Mouse (Mus musculus) kidney, adult 2 months (tissue): ENCODE results near the gene Cacnb4. TPM values are rescaled to one million over a fixed set of nuclear protein-coding genes. Genes with fewer than 3 reads are reported as not detected.

Experiments
- DNase-seq: peaks from one replicate; pipeline ENCODE4 v3.0.0; 2021
- H3K27ac ChIP-seq: fragments of 200-500 bp; 2 replicates; pipeline ENCODE4 v1.5.1; 2012; ENCODE audit warnings: low read depth, low read length, control low read depth, inconsistent platforms; ENCODE audit not compliant: insufficient read depth
- H3K27me3 ChIP-seq: fragments of 200-500 bp; replicated peaks from 2 replicates; pipeline ENCODE4 v1.6.1; 2012; ENCODE audit warnings: mild to moderate bottlenecking, moderate library complexity, low read length, inconsistent platforms; ENCODE audit not compliant: control insufficient read depth, insufficient read depth
- H3K36me3 ChIP-seq: fragments of 200-500 bp; 2 replicates; pipeline ENCODE4 v1.6.1; 2012; ENCODE audit warnings: mild to moderate bottlenecking, moderate library complexity, low read length, inconsistent platforms; ENCODE audit not compliant: control insufficient read depth, insufficient read depth
- H3K4me1 ChIP-seq: fragments of 200-500 bp; 2 replicates; pipeline ENCODE4 v1.6.1; 2011; ENCODE audit warnings: low read length; ENCODE audit not compliant: control insufficient read depth, insufficient read depth
- H3K4me3 ChIP-seq: fragments of 200-500 bp; 2 replicates; pipeline ENCODE4 v1.5.1; 2011; ENCODE audit warnings: mild to moderate bottlenecking, low read depth, low read length, control low read depth; ENCODE audit not compliant: insufficient read depth
- CTCF ChIP-seq: fragments of 200-500 bp; conservative IDR thresholded peaks from 2 replicates; pipeline ENCODE4 v1.5.1; 2011; ENCODE audit warnings: low read depth, mild to moderate bottlenecking, control low read depth, low read length, moderate library complexity, mixed read lengths; ENCODE audit not compliant: insufficient read depth, insufficient read length
- POLR2A ChIP-seq: fragments of 200-500 bp; IDR thresholded peaks from one replicate; pipeline ENCODE4 v1.6.1; 2011; ENCODE audit warnings: low read depth, low read length, control low read depth
- WGBS: fragments of 180-500 bp; shearing (Covaris S2); methylation state at CpG from one replicate; pipeline ENCODE4 v1.1.7; 2018; 5-methylcytosine and 5-hydroxymethylcytosine counted together
- polyA plus RNA-seq: library from polyadenylated mRNA; depleted of rRNA; stranded (reverse); fragments of >200 nt; gene quantifications from 2 replicates; pipeline ENCODE4 v1.2.3, GENCODE M21; 2012

Gene Cacnb4
- polyA plus RNA-seq, 1 experiment = 1.0 TPM

- Histone ChIP-seq H3K27ac (no peak overlapping the region), H3K4me1 (no peaks in the 10 kb centered on the region), H3K4me3 (no peak overlapping the region), H3K27me3 (no peaks in the 10 kb centered on the region), H3K36me3 (no peaks in the 10 kb centered on the region)
- 83% methylated on average over 4 of the region's 4 CpGs for WGBS
- DNase-seq = no peak
- TF ChIP-seq CTCF (no peak), POLR2A (no peak)
Observed at GRCm38 (mm10) chr2:52556961-52557326, 119.7 kb downstream of the Cacnb4 start.

- H3K27me3 ChIP-seq = no peaks in the 10 kb centered on the region
- no peak overlapping the region for H3K27ac ChIP-seq
- DNase-seq = no peak
- H3K4me3 ChIP-seq = no peak overlapping the region
- H3K4me1 ChIP-seq = no peaks in the 10 kb centered on the region
- WGBS = 65% methylated on average over 20 of the region's 20 CpGs
- TF ChIP-seq CTCF = no peak
- no peak for TF ChIP-seq POLR2A
- no peaks in the 10 kb centered on the region for H3K36me3 ChIP-seq
Observed at GRCm38 (mm10) chr2:52556298-52556960, 120.2 kb downstream of the Cacnb4 start.

GRCm38 (mm10) chr2:52548401-52548800, 128.2 kb downstream of the Cacnb4 start:
- H3K27me3 ChIP-seq = no peaks in the 10 kb centered on the region
- no peaks in the 10 kb centered on the region for H3K4me1 ChIP-seq
- no peak overlapping the region for H3K4me3 ChIP-seq
- DNase-seq = no peak
- TF ChIP-seq CTCF (no peak), POLR2A (no peak)
- H3K27ac ChIP-seq = no peak overlapping the region
- over 99% methylated on average over 3 of the region's 3 CpGs for WGBS
- no peaks in the 10 kb centered on the region for H3K36me3 ChIP-seq

- Histone ChIP-seq H3K4me3 (no peak overlapping the region), H3K36me3 (no peaks in the 10 kb centered on the region), H3K27me3 (no peaks in the 10 kb centered on the region), H3K4me1 (no peaks in the 10 kb centered on the region), H3K27ac (no peak overlapping the region)
- 85% methylated on average over 11 of the region's 11 CpGs for WGBS
- DNase-seq = no peak
- no peak for TF ChIP-seq POLR2A
- TF ChIP-seq CTCF = no peak
Observed at GRCm38 (mm10) chr2:52547331-52547730, 129.3 kb downstream of the Cacnb4 start.

- no peak for TF ChIP-seq CTCF
- TF ChIP-seq POLR2A = no peak
Observed at GRCm38 (mm10) chr2:52544527-52544926, 132.1 kb downstream of the Cacnb4 start.

GRCm38 (mm10) chr2:52541068-52541467, 135.6 kb downstream of the Cacnb4 start:
- Histone ChIP-seq H3K36me3 (no peaks in the 10 kb centered on the region), H3K27ac (no peak overlapping the region), H3K27me3 (no peaks in the 10 kb centered on the region), H3K4me1 (no peaks in the 10 kb centered on the region), H3K4me3 (no peak overlapping the region)
- TF ChIP-seq POLR2A (no peak), CTCF (no peak)
- WGBS = 96% methylated on average over 4 of the region's 4 CpGs
- no peak for DNase-seq

More at GRCm38 (mm10) chr2:52544527-52544926, 132.1 kb downstream of the Cacnb4 start:
- Histone ChIP-seq H3K36me3 (no peaks in the 10 kb centered on the region), H3K27ac (no peak overlapping the region), H3K4me1 (no peaks in the 10 kb centered on the region), H3K27me3 (no peaks in the 10 kb centered on the region), H3K4me3 (no peak overlapping the region)
- DNase-seq = no peak
- WGBS = 60% methylated on average over 2 of the region's 2 CpGs

- Histone ChIP-seq H3K4me3 (no peak overlapping the region), H3K27ac (no peak overlapping the region), H3K36me3 (no peaks in the 10 kb centered on the region), H3K27me3 (no peaks in the 10 kb centered on the region), H3K4me1 (no peaks in the 10 kb centered on the region)
- DNase-seq = no peak
- 82% methylated on average over 6 of the region's 6 CpGs for WGBS
- TF ChIP-seq POLR2A (no peak), CTCF (no peak)
Observed at GRCm38 (mm10) chr2:52539318-52539717, 137.3 kb downstream of the Cacnb4 start.
